Mouse (Mus musculus) hindbrain, embryonic 14.5 days (tissue): ENCODE measurements at regions not wholly inside any gene's neighbourhood (a gene's known extent, or its start where the extent isn't known, plus 50 kb on each side); places are given as distances from the start of the nearest gene placed in this dataset.
A peak's percentile ranks its signal among the peaks of the same experiment; 100 is the strongest.

Experiments
- ATAC-seq: fragments of 200-750 bp; cut with Nextera tagmentation; 2 replicates; pipeline ENCODE4 v1.8.0; 2017; ENCODE audit warnings: moderate number of reproducible peaks, mild to moderate bottlenecking, moderate TSS enrichment, moderate library complexity; ENCODE audit not compliant: low FRiP score
- DNase-seq: peaks from one replicate; pipeline ENCODE4 v3.0.0-alpha.2; 2015; ENCODE audit warnings: low spot score
- H3K27ac ChIP-seq: fragments of 300-500 bp; sonication (generic); 2 replicates; pipeline ENCODE4 v1.5.1; 2014; ENCODE audit warnings: mild to moderate bottlenecking, moderate library complexity
- H3K27me3 ChIP-seq: fragments of 300-500 bp; sonication (generic); 2 replicates; pipeline ENCODE4 v1.6.1; 2014; ENCODE audit warnings: mild to moderate bottlenecking, low read length, mixed read lengths; ENCODE audit not compliant: control insufficient read depth, insufficient read depth
- H3K36me3 ChIP-seq: fragments of 300-500 bp; sonication (generic); replicated peaks from 2 replicates; pipeline ENCODE4 v1.6.1; 2014; ENCODE audit not compliant: control insufficient read depth, insufficient read depth
- H3K4me1 ChIP-seq: fragments of 300-500 bp; sonication (generic); replicated peaks from 2 replicates; pipeline ENCODE4 v1.6.1; 2014; ENCODE audit warnings: antibody characterized with exemption, low read length, mixed read lengths; ENCODE audit not compliant: control insufficient read depth, insufficient read depth
- H3K4me2 ChIP-seq: fragments of 300-500 bp; sonication (generic); replicated peaks from 2 replicates; pipeline ENCODE4 v1.6.1; 2014; ENCODE audit warnings: mild to moderate bottlenecking, moderate library complexity
- H3K4me3 ChIP-seq: fragments of 300-500 bp; sonication (generic); replicated peaks from 2 replicates; pipeline ENCODE4 v1.5.1; 2014; ENCODE audit warnings: mild to moderate bottlenecking, low read length
- H3K9ac ChIP-seq: fragments of 300-500 bp; sonication (generic); 2 replicates; pipeline ENCODE4 v1.6.1; 2014
- H3K9me3 ChIP-seq: fragments of 300-500 bp; sonication (generic); 2 replicates; pipeline ENCODE4 v1.6.1; 2016; ENCODE audit warnings: low read length; ENCODE audit not compliant: control insufficient read depth
- WGBS: fragments of 180-500 bp; shearing (Covaris S2); extraction: QIAGEN DNeasy Blood & Tissue Kit; methylation state at CpG from one replicate; pipeline ENCODE4 v1.1.7; 2014; 5-methylcytosine and 5-hydroxymethylcytosine counted together

- Histone ChIP-seq H3K27ac (no peak overlapping the region), H3K27me3 (no peaks in the 10 kb centered on the region), H3K9me3 (no peaks in the 10 kb centered on the region), H3K4me3 (no peak overlapping the region), H3K4me1 (0 out of 2 replicates have a peak, but pooled peaks cover 3% of the 10 kb centered on the region), H3K9ac (no peak overlapping the region), H3K36me3 (no peaks in the 10 kb centered on the region), H3K4me2 (no peak overlapping the region)
- ATAC-seq (no peak), DNase-seq (peak; percentile 64)
- 32% methylated on average over 13 of the region's 13 CpGs for WGBS
These were observed 245.8 kb downstream of the Rnf144b start for GRCm38 (mm10) chr13:47368041-47368823.

GRCm38 (mm10) chr13:47374583-47374982 lies 252.1 kb downstream of the Rnf144b start:
- Histone ChIP-seq H3K27ac (no peak overlapping the region), H3K9ac (no peak overlapping the region), H3K9me3 (no peaks in the 10 kb centered on the region), H3K4me3 (no peak overlapping the region), H3K4me2 (no peak overlapping the region), H3K36me3 (no peaks in the 10 kb centered on the region), H3K4me1 (no peaks in the 10 kb centered on the region), H3K27me3 (no peaks in the 10 kb centered on the region)
- ATAC-seq (no peak), DNase-seq (no peak)
- WGBS, result 58% methylated on average over 1 of the region's 1 CpGs

GRCm38 (mm10) chr13:47391023-47391422 lies 268.6 kb downstream of the Rnf144b start:
- Histone ChIP-seq H3K4me3 (no peak overlapping the region), H3K9me3 (no peaks in the 10 kb centered on the region), H3K36me3 (no peaks in the 10 kb centered on the region), H3K4me1 (no peaks in the 10 kb centered on the region), H3K4me2 (no peak overlapping the region), H3K27ac (no peak overlapping the region), H3K27me3 (no peaks in the 10 kb centered on the region), H3K9ac (no peak overlapping the region)
- DNase-seq (no peak), ATAC-seq (no peak)
- 59% methylated on average over 5 of the region's 5 CpGs for WGBS

- DNase-seq (peak; percentile 66), ATAC-seq (peak; percentile 17; the same call in 1 of the 2 replicates)
- no peaks in the 10 kb centered on the region for H3K36me3 ChIP-seq
- no peak overlapping the region for H3K4me2 ChIP-seq
- WGBS, result 60% methylated on average over 8 of the region's 8 CpGs
- H3K27ac ChIP-seq, result peak overlapping the region; percentile 43; the same call in 1 of the 2 replicates
- no peak overlapping the region for H3K4me3 ChIP-seq
- H3K9me3 ChIP-seq, result no peaks in the 10 kb centered on the region
- H3K27me3 ChIP-seq, result no peaks in the 10 kb centered on the region
- H3K9ac ChIP-seq, result no peak overlapping the region
- H3K4me1 ChIP-seq, result 0 out of 2 replicates have a peak, but pooled peaks cover 4% of the 10 kb centered on the region
These were observed 275.4 kb downstream of the Rnf144b start for GRCm38 (mm10) chr13:47397726-47398350.

GRCm38 (mm10) chr13:47398976-47399375 lies 276.5 kb downstream of the Rnf144b start:
- Histone ChIP-seq H3K36me3 (no peaks in the 10 kb centered on the region), H3K4me1 (0 out of 2 replicates have a peak, but pooled peaks cover 4% of the 10 kb centered on the region), H3K27me3 (no peaks in the 10 kb centered on the region), H3K4me3 (no peak overlapping the region), H3K9ac (no peak overlapping the region), H3K4me2 (no peak overlapping the region), H3K27ac (peak overlapping the region; percentile 43; the same call in 1 of the 2 replicates), H3K9me3 (no peaks in the 10 kb centered on the region)
- ATAC-seq (no peak), DNase-seq (no peak)
- 64% methylated on average over 5 of the region's 5 CpGs for WGBS

- WGBS, result 85% methylated on average over 3 of the region's 3 CpGs
- Histone ChIP-seq H3K9me3 (no peaks in the 10 kb centered on the region), H3K27me3 (no peaks in the 10 kb centered on the region), H3K4me3 (no peak overlapping the region), H3K27ac (no peak overlapping the region), H3K9ac (no peak overlapping the region), H3K36me3 (no peaks in the 10 kb centered on the region), H3K4me1 (no peaks in the 10 kb centered on the region), H3K4me2 (no peak overlapping the region)
- ATAC-seq (no peak), DNase-seq (no peak)
These were observed 290.8 kb downstream of the Rnf144b start for GRCm38 (mm10) chr13:47413261-47413660.

- DNase-seq, result no peak
These were observed 291.5 kb downstream of the Rnf144b start for GRCm38 (mm10) chr13:47413940-47414339.

GRCm38 (mm10) chr13:47429856-47430365 lies 307.5 kb downstream of the Rnf144b start:
- no peak overlapping the region for H3K9ac ChIP-seq
- H3K27ac ChIP-seq, result peak overlapping the region; percentile 51
- DNase-seq, result no peak
- no peak for ATAC-seq
- no peak overlapping the region for H3K4me3 ChIP-seq
- no peaks in the 10 kb centered on the region for H3K27me3 ChIP-seq
- no peaks in the 10 kb centered on the region for H3K9me3 ChIP-seq
- H3K4me2 ChIP-seq, result no peak overlapping the region
- no peaks in the 10 kb centered on the region for H3K36me3 ChIP-seq
- WGBS, result 49% methylated on average over 8 of the region's 8 CpGs
- H3K4me1 ChIP-seq, result 0 out of 2 replicates have a peak, but pooled peaks cover 8% of the 10 kb centered on the region

More at GRCm38 (mm10) chr13:47413940-47414339, 291.5 kb downstream of the Rnf144b start:
- Histone ChIP-seq H3K27me3 (no peaks in the 10 kb centered on the region), H3K36me3 (no peaks in the 10 kb centered on the region), H3K9me3 (no peaks in the 10 kb centered on the region), H3K9ac (no peak overlapping the region), H3K4me3 (no peak overlapping the region), H3K4me1 (no peaks in the 10 kb centered on the region), H3K4me2 (no peak overlapping the region), H3K27ac (no peak overlapping the region)
- ATAC-seq, result no peak
- 61% methylated on average over 9 of the region's 9 CpGs for WGBS

- no peaks in the 10 kb centered on the region for H3K27me3 ChIP-seq
- no peak overlapping the region for H3K4me3 ChIP-seq
- ATAC-seq, result no peak
- H3K4me1 ChIP-seq, result 0 out of 2 replicates have a peak, but pooled peaks cover 8% of the 10 kb centered on the region
- H3K27ac ChIP-seq, result peak overlapping the region; percentile 32
- WGBS, result 62% methylated on average over 9 of the region's 9 CpGs
- no peak overlapping the region for H3K4me2 ChIP-seq
- H3K36me3 ChIP-seq, result no peaks in the 10 kb centered on the region
- DNase-seq, result no peak
- H3K9me3 ChIP-seq, result no peaks in the 10 kb centered on the region
- no peak overlapping the region for H3K9ac ChIP-seq
These were observed 308.0 kb downstream of the Rnf144b start for GRCm38 (mm10) chr13:47430409-47430808.
